Mouse (Mus musculus): ENCODE measurements around the gene Rab22a. TPM values are rescaled to one million over a fixed set of nuclear protein-coding genes. Genes with fewer than 3 reads are reported as not detected.

Rab22a gene
- polyA plus RNA-seq, 1 experiment from 2014 or later: 37.5 TPM

GRCm38 (mm10) chr2:173673469-173673868 lies 13.9 kb downstream of the Rab22a start:
- H3K36me3 ChIP-seq: peaks cover 22% of the 10 kb centered on the region
- H3K27ac ChIP-seq: no peak overlapping the region
- no peak overlapping the region for H3K4me3 ChIP-seq
- H3K4me1 ChIP-seq: no peaks in the 10 kb centered on the region
- WGBS: 90% methylated on average over 1 of the region's 1 CpGs
- no peak overlapping the region for H3K4me2 ChIP-seq
- no peaks in the 10 kb centered on the region for H3K27me3 ChIP-seq
- H3K9ac ChIP-seq: no peak overlapping the region
- no peak for ATAC-seq (ENCODE audit: insufficient number of reproducible peaks, insufficient read depth, low FRiP score, low TSS enrichment, low read depth)
- H3K9me3 ChIP-seq: no peaks in the 10 kb centered on the region

GRCm38 (mm10) chr2:173678593-173678992 lies 19.0 kb downstream of the Rab22a start:
- H3K9me3 ChIP-seq: no peaks in the 10 kb centered on the region
- H3K4me1 ChIP-seq: no peaks in the 10 kb centered on the region
- no peak overlapping the region for H3K4me2 ChIP-seq
- H3K4me3 ChIP-seq: no peak overlapping the region
- H3K36me3 ChIP-seq: peaks cover 20% of the 10 kb centered on the region
- H3K27ac ChIP-seq: no peak overlapping the region
- H3K9ac ChIP-seq: no peak overlapping the region
- no peak for ATAC-seq (ENCODE audit: insufficient number of reproducible peaks, insufficient read depth, low FRiP score, low TSS enrichment, low read depth)
- no peaks in the 10 kb centered on the region for H3K27me3 ChIP-seq
- WGBS: 98% methylated on average over 2 of the region's 2 CpGs

- no peak overlapping the region for H3K9ac ChIP-seq
- no peaks in the 10 kb centered on the region for H3K9me3 ChIP-seq
- ATAC-seq (ENCODE audit: insufficient number of reproducible peaks, insufficient read depth, low FRiP score, low TSS enrichment, low read depth): no peak
- no peaks in the 10 kb centered on the region for H3K4me1 ChIP-seq
- peaks cover 17% of the 10 kb centered on the region for H3K36me3 ChIP-seq
- no peaks in the 10 kb centered on the region for H3K27me3 ChIP-seq
- WGBS: 65% methylated on average over 3 of the region's 3 CpGs
- no peak overlapping the region for H3K4me2 ChIP-seq
- no peak overlapping the region for H3K27ac ChIP-seq
- no peak overlapping the region for H3K4me3 ChIP-seq
Measured at GRCm38 (mm10) chr2:173679217-173679616, 19.7 kb downstream of the Rab22a start.

GRCm38 (mm10) chr2:173680153-173680552 lies 20.6 kb downstream of the Rab22a start:
- Histone ChIP-seq H3K27ac (no peak overlapping the region), H3K27me3 (no peaks in the 10 kb centered on the region), H3K36me3 (peaks cover 17% of the 10 kb centered on the region), H3K4me2 (no peak overlapping the region), H3K9me3 (no peaks in the 10 kb centered on the region), H3K4me3 (no peak overlapping the region), H3K4me1 (no peaks in the 10 kb centered on the region), H3K9ac (no peak overlapping the region)
- ATAC-seq (ENCODE audit: insufficient number of reproducible peaks, insufficient read depth, low FRiP score, low TSS enrichment, low read depth): no peak
- 61% methylated on average over 1 of the region's 1 CpGs for WGBS

DNA sequence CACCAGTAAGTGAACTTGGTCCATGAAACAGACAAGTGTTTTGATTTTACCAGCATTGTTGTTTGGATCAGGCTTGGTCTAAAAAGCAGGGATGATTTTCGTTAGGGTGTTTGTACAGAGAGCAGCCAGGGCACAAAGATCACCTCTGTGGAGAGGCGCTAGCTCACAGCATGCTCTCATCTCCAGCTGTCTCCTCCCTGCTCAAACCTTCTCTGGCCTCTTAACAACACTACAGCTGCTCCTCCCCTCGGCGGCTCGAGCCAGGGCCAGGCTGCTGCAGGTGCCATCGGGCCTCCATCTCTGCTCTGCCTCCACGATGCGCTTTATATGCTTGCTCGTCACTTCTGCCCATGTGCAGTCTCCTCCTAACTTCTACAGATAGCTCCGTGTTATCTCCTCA lies 23.2 kb downstream of the Rab22a start:
- no peaks in the 10 kb centered on the region for H3K27me3 ChIP-seq
- H3K9ac ChIP-seq: no peak overlapping the region
- ATAC-seq (ENCODE audit: insufficient number of reproducible peaks, insufficient read depth, low FRiP score, low TSS enrichment, low read depth): no peak
- H3K4me2 ChIP-seq: no peak overlapping the region
- no peak overlapping the region for H3K4me3 ChIP-seq
- H3K4me1 ChIP-seq: no peaks in the 10 kb centered on the region
- peaks cover 19% of the 10 kb centered on the region for H3K36me3 ChIP-seq
- no peaks in the 10 kb centered on the region for H3K9me3 ChIP-seq
- 81% methylated on average over 10 of the region's 10 CpGs for WGBS
- H3K27ac ChIP-seq: no peak overlapping the region

DNA sequence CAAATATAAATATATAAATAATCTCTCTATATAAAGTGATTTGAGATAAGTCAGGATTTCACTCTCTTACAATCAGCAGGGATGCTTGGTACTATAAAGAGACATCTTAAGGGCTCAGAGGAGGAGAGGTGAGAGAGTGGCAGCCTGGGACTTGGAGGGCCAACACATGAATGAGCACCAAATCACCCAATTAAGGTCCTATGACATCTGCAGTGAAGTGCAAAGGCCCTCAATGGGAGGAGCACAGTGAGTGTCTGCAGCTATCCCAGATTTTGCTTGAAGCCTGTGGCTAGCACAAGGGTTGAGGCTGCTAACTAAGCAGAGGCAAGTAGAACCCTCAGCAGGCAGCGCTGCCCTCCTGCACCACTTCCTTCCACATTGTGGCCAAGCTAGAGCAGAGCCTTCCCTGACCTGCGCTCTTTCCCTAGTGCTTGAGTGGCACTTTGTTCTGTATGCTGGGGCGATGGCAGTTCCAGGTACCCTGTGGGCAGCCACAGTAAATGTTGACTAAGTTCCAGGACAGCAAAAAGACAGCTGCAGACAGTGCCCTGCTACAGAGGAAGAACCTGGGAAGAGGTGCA lies 26.3 kb downstream of the Rab22a start:
- ATAC-seq (ENCODE audit: insufficient number of reproducible peaks, insufficient read depth, low FRiP score, low TSS enrichment, low read depth): no peak
- 94% methylated on average over 3 of the region's 3 CpGs for WGBS

DNA sequence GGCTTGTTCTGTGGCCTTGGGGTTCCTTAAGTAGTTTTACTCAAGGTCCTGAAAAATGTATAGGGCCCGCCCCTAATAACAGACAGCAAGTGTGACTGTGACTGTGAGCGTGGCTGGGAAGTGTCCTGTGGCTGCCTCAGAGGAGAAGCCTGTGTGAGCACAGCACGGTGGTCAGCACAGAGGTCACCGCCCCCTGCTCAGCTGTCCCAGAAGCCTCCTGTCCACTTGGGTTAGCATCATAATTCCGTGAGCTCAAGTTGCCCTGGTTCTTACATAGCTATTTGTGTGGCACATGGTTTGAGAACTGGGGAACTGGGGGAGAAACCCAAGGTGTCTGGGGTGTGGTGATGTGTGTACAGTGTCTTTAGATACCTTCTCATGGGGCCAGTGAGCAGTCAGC lies 27.8 kb downstream of the Rab22a start:
- H3K4me2 ChIP-seq: no peak overlapping the region
- H3K9me3 ChIP-seq: no peaks in the 10 kb centered on the region
- H3K27ac ChIP-seq: no peak overlapping the region
- H3K4me3 ChIP-seq: no peak overlapping the region
- H3K27me3 ChIP-seq: no peaks in the 10 kb centered on the region
- no peaks in the 10 kb centered on the region for H3K4me1 ChIP-seq
- peaks cover 57% of the 10 kb centered on the region for H3K36me3 ChIP-seq
- no peak for ATAC-seq (ENCODE audit: insufficient number of reproducible peaks, insufficient read depth, low FRiP score, low TSS enrichment, low read depth)
- WGBS: 80% methylated on average over 5 of the region's 5 CpGs
- no peak overlapping the region for H3K9ac ChIP-seq

More for the DNA sequence above, 26.3 kb downstream of the Rab22a start:
- Histone ChIP-seq H3K36me3 (peaks cover 50% of the 10 kb centered on the region), H3K4me3 (no peak overlapping the region), H3K4me2 (no peak overlapping the region), H3K4me1 (no peaks in the 10 kb centered on the region), H3K27me3 (no peaks in the 10 kb centered on the region), H3K9me3 (no peaks in the 10 kb centered on the region), H3K9ac (no peak overlapping the region), H3K27ac (no peak overlapping the region)

- Histone ChIP-seq H3K4me1 (no peaks in the 10 kb centered on the region), H3K27me3 (no peaks in the 10 kb centered on the region), H3K4me3 (no peak overlapping the region), H3K36me3 (peaks cover 58% of the 10 kb centered on the region), H3K9ac (no peak overlapping the region), H3K27ac (no peak overlapping the region), H3K9me3 (no peaks in the 10 kb centered on the region), H3K4me2 (no peak overlapping the region)
- ATAC-seq (ENCODE audit: insufficient number of reproducible peaks, insufficient read depth, low FRiP score, low TSS enrichment, low read depth): no peak
Measured at GRCm38 (mm10) chr2:173689835-173690234, 30.3 kb downstream of the Rab22a start.

- H3K36me3 ChIP-seq: peaks cover 75% of the 10 kb centered on the region
- WGBS: 94% methylated on average over 6 of the region's 6 CpGs
- ATAC-seq (ENCODE audit: insufficient number of reproducible peaks, insufficient read depth, low FRiP score, low TSS enrichment, low read depth): no peak
Measured at GRCm38 (mm10) chr2:173691748-173692147, 32.2 kb downstream of the Rab22a start.

GRCm38 (mm10) chr2:173692693-173693092 lies 33.1 kb downstream of the Rab22a start:
- H3K27ac ChIP-seq: no peak overlapping the region
- no peaks in the 10 kb centered on the region for H3K4me1 ChIP-seq
- H3K9ac ChIP-seq: no peak overlapping the region
- peaks cover 84% of the 10 kb centered on the region for H3K36me3 ChIP-seq
- no peak for ATAC-seq (ENCODE audit: insufficient number of reproducible peaks, insufficient read depth, low FRiP score, low TSS enrichment, low read depth)
- H3K4me2 ChIP-seq: no peak overlapping the region
- no peaks in the 10 kb centered on the region for H3K27me3 ChIP-seq
- no peak overlapping the region for H3K4me3 ChIP-seq
- no peaks in the 10 kb centered on the region for H3K9me3 ChIP-seq
- WGBS: 90% methylated on average over 2 of the region's 2 CpGs

More at GRCm38 (mm10) chr2:173691748-173692147, 32.2 kb downstream of the Rab22a start:
- Histone ChIP-seq H3K9me3 (no peaks in the 10 kb centered on the region), H3K4me1 (no peaks in the 10 kb centered on the region), H3K4me3 (no peak overlapping the region), H3K4me2 (no peak overlapping the region), H3K9ac (no peak overlapping the region), H3K27me3 (no peaks in the 10 kb centered on the region), H3K27ac (no peak overlapping the region)

GRCm38 (mm10) chr2:173698850-173699249 lies 39.3 kb downstream of the Rab22a start:
- Histone ChIP-seq H3K27me3 (no peaks in the 10 kb centered on the region), H3K4me3 (no peak overlapping the region), H3K36me3 (peaks cover 81% of the 10 kb centered on the region), H3K9ac (no peak overlapping the region), H3K4me1 (no peaks in the 10 kb centered on the region; the same call in 1 of the 2 replicates), H3K9me3 (no peaks in the 10 kb centered on the region), H3K4me2 (no peak overlapping the region), H3K27ac (no peak overlapping the region)
- 83% methylated on average over 3 of the region's 3 CpGs for WGBS
- ATAC-seq (ENCODE audit: insufficient number of reproducible peaks, insufficient read depth, low FRiP score, low TSS enrichment, low read depth): no peak

- H3K27ac ChIP-seq: no peak overlapping the region
- H3K9ac ChIP-seq: no peak overlapping the region
- ATAC-seq (ENCODE audit: insufficient number of reproducible peaks, insufficient read depth, low FRiP score, low TSS enrichment, low read depth): no peak
- 64% methylated on average over 16 of the region's 16 CpGs for WGBS
- H3K36me3 ChIP-seq: peaks cover 69% of the 10 kb centered on the region
- no peaks in the 10 kb centered on the region for H3K27me3 ChIP-seq
- no peak overlapping the region for H3K4me3 ChIP-seq
- H3K4me2 ChIP-seq: no peak overlapping the region
- H3K4me1 ChIP-seq: no peaks in the 10 kb centered on the region; the same call in 1 of the 2 replicates
- H3K9me3 ChIP-seq: no peaks in the 10 kb centered on the region
Measured at GRCm38 (mm10) chr2:173702096-173702866, 42.7 kb downstream of the Rab22a start.
